Mouse (Mus musculus) bone marrow, adult 2 months (tissue): Measurements from ENCODE around the gene Olfr750.

Experiments
- CTCF ChIP-seq: fragments of 200-500 bp; IDR thresholded peaks from 2 replicates; pipeline ENCODE4 v1.5.1; 2011; ENCODE audit warnings: low read length, control low read depth; ENCODE audit not compliant: control insufficient read depth, insufficient read depth
- POLR2A ChIP-seq: fragments of 200-500 bp; IDR thresholded peaks from 2 replicates; pipeline ENCODE4 v1.6.1; 2011; ENCODE audit warnings: low read depth, mild to moderate bottlenecking, control low read depth, low read length, borderline replicate concordance; ENCODE audit not compliant: control insufficient read depth

DNA sequence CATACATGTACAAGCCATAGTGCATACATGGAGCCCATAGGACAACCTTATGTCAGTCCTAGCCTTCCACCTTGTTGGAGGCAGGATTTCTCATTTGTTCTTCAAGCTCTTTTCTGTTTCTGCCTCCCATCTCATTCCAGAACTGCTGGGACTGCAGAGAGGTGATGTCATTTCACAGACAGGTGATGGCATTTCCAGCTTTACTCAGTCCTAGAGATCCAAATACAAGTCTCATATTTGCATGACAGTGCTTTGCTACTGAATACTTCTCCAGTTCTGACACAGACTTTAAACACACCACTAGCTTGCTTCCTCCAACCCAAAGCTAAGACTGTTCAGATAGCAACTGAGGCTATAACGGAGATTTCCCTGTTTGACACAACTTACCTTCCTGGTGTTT is 4.9 kb upstream of the Olfr750 start:
- no peak for TF ChIP-seq POLR2A
- no peak for TF ChIP-seq CTCF
